Mouse (Mus musculus) urinary bladder, adult 18-20 months (tissue): Measurements from ENCODE around the gene Spint5.
"Not testable (repeated sequence)": the region's sequence is repeated elsewhere in the genome, so short reads cannot be mapped to it uniquely, and the experiment has no call there.

Experiments
- DNase-seq, 2 experiments: peaks; one replicate each; pipeline ENCODE4 v3.0.0; 2022; ENCODE audit warnings: low spot score in 2 of 2, mixed read lengths in 2 of 2

The Spint5 gene

GRCm38 (mm10) chr2:164715005-164715404 lies at the start of gene Spint5:
Gene Spint5 (plus strand): TSS chr2:164715305.
- no peak for DNase-seq

- DNase-seq, result no peak
These were observed 44.8 kb upstream of the Spint5 start for GRCm38 (mm10) chr2:164670261-164670660.

- no peak for DNase-seq
These were observed 44.2 kb upstream of the Spint5 start for GRCm38 (mm10) chr2:164670938-164671337.

- peak in 1 of 2 experiments; percentile 15 for DNase-seq
These were observed 41.1 kb upstream of the Spint5 start, which contains the start of gene Wfdc11 for GRCm38 (mm10) chr2:164673987-164674386. Gene Wfdc11 (minus strand): TSS chr2:164674087.

- no peak for DNase-seq
These were observed 39.0 kb upstream of the Spint5 start for GRCm38 (mm10) chr2:164676103-164676502.

- DNase-seq, result no peak
These were observed 38.0 kb upstream of the Spint5 start for GRCm38 (mm10) chr2:164676916-164677685.

GRCm38 (mm10) chr2:164678848-164679625 lies 36.1 kb upstream of the Spint5 start:
- DNase-seq, result peak; percentile 36 to 45

- no peak for DNase-seq
These were observed 35.2 kb upstream of the Spint5 start for GRCm38 (mm10) chr2:164679906-164680305.

GRCm38 (mm10) chr2:164684807-164685206 lies 30.3 kb upstream of the Spint5 start, which contains the start of gene Wfdc13:
Gene Wfdc13 (plus strand): TSS chr2:164685107.
- no peak for DNase-seq

- DNase-seq, result no peak
These were observed 16.9 kb upstream of the Spint5 start, which contains the start of gene Spint4 for GRCm38 (mm10) chr2:164698201-164698600. Gene Spint4 (plus strand): TSS chr2:164698501.

GRCm38 (mm10) chr2:164700959-164701358 lies 14.1 kb upstream of the Spint5 start:
- no peak for DNase-seq

- DNase-seq, result no peak
These were observed 13.3 kb upstream of the Spint5 start for GRCm38 (mm10) chr2:164701761-164702160.

- no peak for DNase-seq
These were observed 10.9 kb upstream of the Spint5 start for GRCm38 (mm10) chr2:164704235-164704634.

- no peak for DNase-seq
These were observed 9.8 kb upstream of the Spint5 start for GRCm38 (mm10) chr2:164705328-164705727.

GRCm38 (mm10) chr2:164705991-164706390 lies 9.1 kb upstream of the Spint5 start:
- DNase-seq, result no peak

GRCm38 (mm10) chr2:164716194-164716786 lies 1.2 kb downstream of the Spint5 start:
- not testable (repeated sequence) for DNase-seq

GRCm38 (mm10) chr2:164723276-164723675 lies 8.2 kb downstream of the Spint5 start:
- no peak for DNase-seq

GRCm38 (mm10) chr2:164725895-164726619 lies 11.0 kb downstream of the Spint5 start:
- DNase-seq, result peak; percentile 27 to 48

- DNase-seq, result no peak
These were observed 16.6 kb downstream of the Spint5 start for GRCm38 (mm10) chr2:164731719-164732118.

GRCm38 (mm10) chr2:164733259-164733658 lies 18.2 kb downstream of the Spint5 start:
- no peak for DNase-seq

- DNase-seq, result no peak
These were observed 19.7 kb downstream of the Spint5 start for GRCm38 (mm10) chr2:164734839-164735238.
